ENCODE assay signal across 19 mouse cellular contexts in the genomic region with DNA sequence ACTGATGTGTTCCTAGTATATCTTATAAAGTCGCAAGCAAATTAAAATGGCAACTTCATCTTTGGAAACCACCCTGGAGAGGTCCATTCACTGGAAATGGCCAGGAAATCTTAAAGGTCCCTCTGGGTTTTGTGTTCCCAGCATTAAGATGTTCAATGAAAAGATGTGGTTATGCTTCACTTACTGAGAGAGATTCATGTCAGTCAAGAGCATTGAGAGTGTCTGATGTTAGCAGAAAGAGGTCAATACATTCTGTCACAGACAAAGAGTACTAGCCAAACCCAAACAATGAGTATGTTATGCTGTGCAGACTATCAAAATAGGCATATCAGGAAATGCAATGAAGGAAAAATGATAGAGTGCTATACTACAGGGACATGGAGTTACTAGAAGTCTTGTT.
DNase-seq lines count a peak whose midpoint lies in the region; ATAC-seq and TF ChIP-seq lines count a peak whose summit lies in the region.
"Had no signal": no experiment of that assay in that cellular context is flagged by ENCODE, and none has a peak within 500 bp of the region (broad histone marks: within the 10 kb centered on the region; RNA-seq: fewer than 3 reads in every experiment).

No protein-coding gene starts in this region.

- no peak for TF ChIP-seq CTCF in lung, postnatal 0 days (IDR thresholded peaks at IDR 0.05)

- DNase-seq in retina, embryonic 14.5 days (ENCODE audit: low spot score) = peak; percentile 60
- peak; percentile 51 for DNase-seq in retina, postnatal 1 day
- DNase-seq in layer of hippocampus, adult 8-10 months (ENCODE audit: low spot score in 2 of 2) = no peak
- no peak for DNase-seq in lung, postnatal 0 days (ENCODE audit: low spot score)
- DNase-seq: adrenal gland, adult 2 months; adrenal gland, adult 8-10 months; adrenal gland, postnatal 10 days; adrenal gland, postnatal 14 days; adrenal gland, postnatal 25 days; adrenal gland, postnatal 36 days; B cell, adult 2 months; cerebellum, adult 11 months; cerebellum, adult 11-12 months; cerebellum, adult 18-20 months had no signal

- TF ChIP-seq EP300 in lung, postnatal 0 days (IDR thresholded peaks at IDR 0.05) = no peak

- no peak overlapping the region for H3K4me2 ChIP-seq in lung, postnatal 0 days (replicated peaks; ENCODE audit: low read depth, low read length)

- ATAC-seq in lung, postnatal 0 days = no peak
- ATAC-seq: activated CD4-positive, CD25-positive, alpha-beta regulatory T cell, adult 4 months; CD4-positive, CD25-positive, alpha-beta regulatory T cell, adult 4 months; Patski had no signal

- no peak overlapping the region for H3K9ac ChIP-seq in lung, postnatal 0 days (replicated peaks; ENCODE audit: low read depth)

- H3K36me3 ChIP-seq in lung, postnatal 0 days (ENCODE audit: insufficient read depth, low read length) = no peaks in the 10 kb centered on the region
- H3K36me3 ChIP-seq: G1E had no signal

- no peak overlapping the region for H3K4me3 ChIP-seq in lung, postnatal 0 days (ENCODE audit: low read depth, low read length)

- H3K4me1 ChIP-seq in lung, postnatal 0 days (ENCODE audit: insufficient read depth, low read depth, low read length) = no peaks in the 10 kb centered on the region

- H3K27me3 ChIP-seq in lung, postnatal 0 days (replicated peaks; ENCODE audit: insufficient read depth, low read length) = no peaks in the 10 kb centered on the region
- H3K27me3 ChIP-seq: CH12.LX, Patski had no signal

- WGBS in lung, postnatal 0 days = 82% methylated on average over 1 of the region's 1 CpGs

- H3K27ac ChIP-seq in lung, postnatal 0 days (ENCODE audit: low read length) = no peak overlapping the region

- no peaks in the 10 kb centered on the region for H3K9me3 ChIP-seq in lung, postnatal 0 days (ENCODE audit: low read length)
- H3K9me3 ChIP-seq: G1E had no signal

Comparison
In these comparisons a context has a peak if more than half of its experiments do, and no peak if none do; other contexts are left out.
1. DNase-seq: peak in retina, embryonic 14.5 days (single experiment) and retina, postnatal 1 day (single experiment); none in layer of hippocampus, adult 8-10 months (0 of 2) and lung, postnatal 0 days (single experiment).